Mouse (Mus musculus) heart, adult 2 months (tissue): ENCODE results near the gene Anks1b. TPM values are rescaled to one million over a fixed set of nuclear protein-coding genes. Genes with fewer than 3 reads are reported as not detected.

Source experiments
- DNase-seq, 2 experiments: peaks; one replicate each; pipeline ENCODE4 v3.0.0; 2021
- H3K27ac ChIP-seq: fragments of 200-600 bp; 2 replicates; pipeline ENCODE4 v1.8.1; 2022
- H3K27me3 ChIP-seq: fragments of 200-500 bp; 2 replicates; pipeline ENCODE4 v1.6.1; 2012; ENCODE audit warnings: mild to moderate bottlenecking, low read length, inconsistent platforms, mixed read lengths; ENCODE audit not compliant: control insufficient read depth, insufficient read depth
- H3K36me3 ChIP-seq: fragments of 200-500 bp; 2 replicates; pipeline ENCODE4 v1.6.1; 2012; ENCODE audit warnings: low read length, inconsistent platforms; ENCODE audit not compliant: control insufficient read depth, insufficient read depth
- H3K4me1 ChIP-seq: fragments of 200-500 bp; 2 replicates; pipeline ENCODE4 v1.6.1; 2011; ENCODE audit warnings: low read length; ENCODE audit not compliant: control insufficient read depth, insufficient read depth
- H3K4me3 ChIP-seq: fragments of 200-600 bp; 2 replicates; pipeline ENCODE4 v1.8.1; 2022
- H3K79me2 ChIP-seq: fragments of 200-500 bp; replicated peaks from 2 replicates; pipeline ENCODE4 v1.6.1; 2012; ENCODE audit warnings: mild to moderate bottlenecking, inconsistent platforms, low read length, moderate library complexity, mixed read lengths; ENCODE audit not compliant: control insufficient read depth, insufficient read depth
- H3K9ac ChIP-seq: fragments of 200-500 bp; 2 replicates; pipeline ENCODE4 v1.6.1; 2012; ENCODE audit warnings: low read depth, mild to moderate bottlenecking, control low read depth, inconsistent platforms, low read length, mixed read lengths
- CTCF ChIP-seq: fragments of 200-600 bp; IDR thresholded peaks from 2 replicates; pipeline ENCODE4 v1.8.1; 2022; ENCODE audit warnings: antibody characterized with exemption, mild to moderate bottlenecking, moderate library complexity
- EP300 ChIP-seq: fragments of 200-500 bp; IDR thresholded peaks from 2 replicates; pipeline ENCODE4 v1.6.1; 2011; ENCODE audit warnings: low read depth, low read length, control low read depth; ENCODE audit not compliant: insufficient read depth
- POLR2A ChIP-seq: fragments of 200-500 bp; IDR thresholded peaks from 2 replicates; pipeline ENCODE4 v1.6.1; 2011; ENCODE audit warnings: mild to moderate bottlenecking, low read depth, low read length, control low read depth; ENCODE audit not compliant: insufficient read depth
- WGBS: fragments of 180-500 bp; shearing (Covaris S2); methylation state at CpG from one replicate; pipeline ENCODE4 v1.1.7; 2018; 5-methylcytosine and 5-hydroxymethylcytosine counted together
- intact Hi-C: fragments of 180-260 bp; cut with DNase I; formaldehyde crosslinking; loops from one replicate; pipeline ENCODE4 v1.15.1; 2025
- polyA plus RNA-seq: library from polyadenylated mRNA; depleted of rRNA; stranded (reverse); fragments of >200 nt; gene quantifications from 2 replicates; pipeline ENCODE4 v1.2.3, GENCODE M21; 2012
- total RNA-seq, 2 experiments: library from RNA; stranded (reverse); gene quantifications; 2 replicates each; pipeline ENCODE4 v1.2.3; 2021

Gene Anks1b
- total and polyA plus RNA-seq, 3 experiments = 0.16 to 0.80 (median 0.52) TPM

DNA sequence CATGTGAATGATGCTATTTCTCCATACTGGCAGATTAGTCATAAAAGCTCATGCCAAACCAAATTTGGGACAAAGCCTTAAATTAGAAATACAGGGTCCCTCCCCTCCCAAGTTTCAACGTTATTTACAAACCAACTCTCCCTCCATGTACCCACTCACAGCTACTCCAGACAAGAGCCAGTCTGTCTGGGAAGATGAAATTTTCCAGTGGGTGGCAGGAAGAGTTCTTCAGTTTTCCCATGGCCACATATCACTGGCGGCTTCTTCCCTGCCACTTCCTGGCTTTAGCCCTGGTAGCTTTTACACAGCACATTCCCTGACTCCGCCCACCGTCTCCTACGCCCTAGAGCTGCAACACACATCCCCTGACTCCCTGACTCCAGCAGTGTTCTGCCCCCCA is 961.0 kb downstream of the Anks1b start:
- Histone ChIP-seq H3K4me1 (no peaks in the 10 kb centered on the region), H3K4me3 (no peak overlapping the region), H3K36me3 (no peaks in the 10 kb centered on the region), H3K79me2 (no peaks in the 10 kb centered on the region), H3K27ac (no peak overlapping the region), H3K27me3 (peaks cover 6% of the 10 kb centered on the region), H3K9ac (no peak overlapping the region)
- no peak for DNase-seq
- TF ChIP-seq CTCF (no peak), EP300 (no peak), POLR2A (no peak)
- WGBS = 21% methylated on average over 5 of the region's 5 CpGs
- intact Hi-C loops = no loop called here

DNA sequence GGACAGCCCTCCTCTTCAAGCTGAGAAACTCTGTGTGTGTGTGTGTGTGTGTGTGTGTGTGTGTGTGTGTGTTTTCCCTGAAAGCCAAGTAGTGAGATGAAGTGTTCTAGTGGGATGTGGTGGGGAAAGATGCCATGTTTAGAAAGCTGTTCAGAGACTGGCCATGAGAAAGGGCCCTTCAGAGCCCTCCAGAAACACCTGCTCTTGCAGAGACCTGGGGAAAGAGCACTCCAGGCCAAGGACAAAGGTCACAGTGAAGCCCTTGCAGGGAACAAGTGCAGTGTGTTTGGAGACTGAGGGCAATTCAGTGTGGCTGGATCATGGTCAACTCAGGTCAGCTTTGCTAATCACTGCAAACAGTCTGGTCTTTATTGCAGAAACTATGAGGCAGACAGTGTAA is 961.9 kb downstream of the Anks1b start:
- TF ChIP-seq EP300 (no peak), POLR2A (no peak), CTCF (no peak)
- H3K79me2 ChIP-seq = no peaks in the 10 kb centered on the region
- H3K36me3 ChIP-seq = no peaks in the 10 kb centered on the region
- intact Hi-C loops = no loop called here
- no peak for DNase-seq
- H3K9ac ChIP-seq = no peak overlapping the region
- H3K4me1 ChIP-seq = no peaks in the 10 kb centered on the region
- no peak overlapping the region for H3K27ac ChIP-seq
- H3K4me3 ChIP-seq = no peak overlapping the region
- H3K27me3 ChIP-seq = peaks cover 4% of the 10 kb centered on the region

DNA sequence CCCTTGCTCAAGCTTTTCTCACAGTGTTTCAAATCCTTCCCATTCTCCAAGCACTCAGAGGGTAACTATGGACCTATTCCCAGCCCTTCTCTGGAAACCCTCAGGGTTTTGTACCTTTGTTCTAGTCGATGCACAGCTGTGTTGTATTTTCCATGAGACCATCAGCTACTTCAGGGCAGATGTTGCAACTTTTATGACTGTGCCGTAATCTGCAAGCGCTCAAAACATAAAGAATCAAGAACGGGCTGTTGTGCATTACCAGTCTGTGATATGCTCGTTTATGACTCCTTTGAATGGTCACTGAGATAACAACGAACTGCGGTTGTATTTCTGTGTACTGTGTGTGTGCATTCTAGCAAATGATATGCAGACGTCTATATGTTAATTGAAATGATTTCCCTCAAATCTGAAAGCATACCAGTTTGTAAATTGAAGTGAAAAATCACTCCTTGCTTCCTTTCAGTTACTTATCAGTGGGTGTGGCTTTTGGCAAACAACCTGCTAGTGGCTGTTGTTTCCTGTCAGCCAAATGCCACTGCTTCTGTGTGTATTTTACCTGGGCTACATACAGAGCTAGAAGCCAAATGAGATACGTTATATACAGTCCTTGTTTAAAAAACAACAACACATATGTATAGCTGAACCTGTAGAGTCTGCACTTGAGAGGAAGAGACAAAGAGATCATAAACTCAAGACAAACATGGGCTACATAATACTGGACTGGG is 966.5 kb downstream of the Anks1b start:
- H3K4me3 ChIP-seq = no peak overlapping the region
- no peaks in the 10 kb centered on the region for H3K27me3 ChIP-seq
- DNase-seq = no peak
- intact Hi-C loops = no loop called here
- H3K9ac ChIP-seq = no peak overlapping the region
- H3K4me1 ChIP-seq = no peaks in the 10 kb centered on the region
- no peak for TF ChIP-seq CTCF
- TF ChIP-seq POLR2A = no peak
- TF ChIP-seq EP300 = no peak
- no peaks in the 10 kb centered on the region for H3K36me3 ChIP-seq
- no peak overlapping the region for H3K27ac ChIP-seq
- WGBS = 80% methylated on average over 9 of the region's 9 CpGs
- no peaks in the 10 kb centered on the region for H3K79me2 ChIP-seq

DNA sequence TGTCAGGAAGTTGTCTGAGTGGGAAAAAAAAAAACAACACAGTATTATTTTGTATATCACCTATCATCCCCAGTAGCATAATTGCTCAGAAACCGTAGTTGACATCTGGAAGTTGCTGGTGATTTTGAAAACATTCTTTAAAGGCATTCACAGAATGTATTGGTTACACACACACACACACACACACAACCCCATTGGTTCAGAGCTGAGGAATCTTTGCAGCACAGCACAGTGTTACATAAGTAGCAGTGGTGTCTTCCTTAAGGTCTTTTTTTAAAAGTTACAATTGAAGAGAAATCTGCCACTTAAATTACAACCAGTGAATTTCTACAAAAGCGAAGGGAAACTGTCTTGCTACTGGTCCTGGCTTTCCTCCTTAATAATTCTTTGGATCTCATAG is 969.1 kb downstream of the Anks1b start:
- 72% methylated on average over 2 of the region's 2 CpGs for WGBS
- H3K27me3 ChIP-seq = no peaks in the 10 kb centered on the region
- H3K9ac ChIP-seq = no peak overlapping the region
- H3K36me3 ChIP-seq = no peaks in the 10 kb centered on the region
- no peaks in the 10 kb centered on the region for H3K4me1 ChIP-seq
- H3K27ac ChIP-seq = no peak overlapping the region
- TF ChIP-seq EP300 (no peak), CTCF (no peak), POLR2A (no peak)
- H3K4me3 ChIP-seq = no peak overlapping the region
- no peak for DNase-seq
- intact Hi-C loops = no loop called here
- no peaks in the 10 kb centered on the region for H3K79me2 ChIP-seq

DNA sequence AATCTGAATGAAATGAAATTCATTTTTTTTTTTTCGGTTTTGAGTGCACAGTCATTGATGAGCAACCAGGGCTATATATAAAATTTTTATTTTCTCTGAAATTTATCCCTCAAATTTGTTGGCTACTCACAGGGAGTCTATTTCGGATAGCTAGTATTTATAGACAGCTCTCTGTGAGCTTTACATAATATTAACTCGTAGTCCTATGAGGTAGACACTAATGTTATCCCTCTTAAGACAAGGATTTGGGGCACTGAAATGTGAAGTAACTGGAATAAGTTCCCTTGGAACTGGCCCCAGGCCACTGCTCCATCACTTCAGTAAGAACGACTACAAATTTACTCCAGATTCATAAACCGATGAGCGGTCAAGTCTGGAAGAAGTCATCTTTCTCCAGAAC is 977.8 kb downstream of the Anks1b start:
- 82% methylated on average over 6 of the region's 6 CpGs for WGBS
- Histone ChIP-seq H3K79me2 (no peaks in the 10 kb centered on the region), H3K4me3 (no peak overlapping the region), H3K9ac (no peak overlapping the region), H3K36me3 (no peaks in the 10 kb centered on the region), H3K27ac (no peak overlapping the region), H3K4me1 (no peaks in the 10 kb centered on the region), H3K27me3 (no peaks in the 10 kb centered on the region)
- DNase-seq = no peak
- intact Hi-C loops = no loop called here
- TF ChIP-seq POLR2A (no peak), EP300 (no peak), CTCF (no peak)

DNA sequence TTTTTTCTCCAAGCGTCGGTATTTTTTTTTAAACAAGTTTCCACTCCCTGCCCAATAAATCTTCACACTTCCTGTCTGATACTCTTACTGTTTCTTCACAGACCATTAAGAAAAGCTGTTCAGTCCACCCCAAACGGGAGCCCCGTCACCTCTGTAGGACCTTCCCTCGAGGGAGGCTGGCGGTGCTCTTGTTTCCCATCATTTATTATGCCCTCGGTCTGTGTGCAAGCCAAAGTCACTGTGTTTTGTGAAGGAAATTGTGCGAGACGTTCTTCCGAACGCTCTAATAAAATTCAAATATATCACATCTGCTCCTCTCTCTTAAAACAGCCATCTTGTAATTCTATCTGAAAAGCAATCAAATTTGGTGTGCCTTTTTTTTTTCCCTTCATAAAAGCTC is 978.7 kb downstream of the Anks1b start:
- WGBS = 75% methylated on average over 11 of the region's 11 CpGs
- TF ChIP-seq POLR2A = no peak
- TF ChIP-seq CTCF = no peak
- TF ChIP-seq EP300 = no peak
- H3K9ac ChIP-seq = no peak overlapping the region
- no peak overlapping the region for H3K27ac ChIP-seq
- no peaks in the 10 kb centered on the region for H3K79me2 ChIP-seq
- no peak for DNase-seq
- no peaks in the 10 kb centered on the region for H3K27me3 ChIP-seq
- H3K36me3 ChIP-seq = no peaks in the 10 kb centered on the region
- H3K4me1 ChIP-seq = no peaks in the 10 kb centered on the region
- no peak overlapping the region for H3K4me3 ChIP-seq
- intact Hi-C loops = no loop called here
